Mouse (Mus musculus) heart, embryonic 13.5 days (tissue): Measurements from ENCODE around the gene Fam45a. TPM values are rescaled to one million over a fixed set of nuclear protein-coding genes. Genes with fewer than 3 reads are reported as not detected.

Experiments used
- ATAC-seq: fragments of 200-750 bp; cut with Nextera tagmentation; 2 replicates; pipeline ENCODE4 v1.8.0; 2017; ENCODE audit warnings: moderate TSS enrichment; ENCODE audit not compliant: insufficient number of reproducible peaks, low FRiP score, low TSS enrichment; ENCODE audit errors: extremely low read depth
- H3K27ac ChIP-seq: fragments of 300-500 bp; sonication (generic); replicated peaks from 2 replicates; pipeline ENCODE4 v1.5.1; 2015; ENCODE audit warnings: moderate library complexity, mild to moderate bottlenecking, inconsistent platforms
- H3K27me3 ChIP-seq: fragments of 300-500 bp; sonication (generic); replicated peaks from 2 replicates; pipeline ENCODE4 v1.6.1; 2015; ENCODE audit warnings: mild to moderate bottlenecking, inconsistent platforms
- H3K36me3 ChIP-seq: fragments of 300-500 bp; sonication (generic); 2 replicates; pipeline ENCODE4 v1.6.1; 2015; ENCODE audit warnings: mild to moderate bottlenecking, inconsistent platforms
- H3K4me1 ChIP-seq: fragments of 300-500 bp; sonication (generic); 2 replicates; pipeline ENCODE4 v1.6.1; 2015; ENCODE audit warnings: inconsistent platforms
- H3K4me2 ChIP-seq: fragments of 300-500 bp; sonication (generic); 2 replicates; pipeline ENCODE4 v1.6.1; 2015; ENCODE audit warnings: inconsistent platforms, mild to moderate bottlenecking, moderate library complexity
- H3K4me3 ChIP-seq: fragments of 300-500 bp; sonication (generic); 2 replicates; pipeline ENCODE4 v1.5.1; 2015; ENCODE audit warnings: moderate library complexity, mild to moderate bottlenecking, inconsistent platforms
- H3K9ac ChIP-seq: fragments of 300-500 bp; sonication (generic); 2 replicates; pipeline ENCODE4 v1.6.1; 2015; ENCODE audit warnings: inconsistent platforms, mild to moderate bottlenecking, moderate library complexity
- H3K9me3 ChIP-seq: fragments of 300-500 bp; sonication (generic); 2 replicates; pipeline ENCODE4 v1.6.1; 2016; ENCODE audit warnings: inconsistent platforms
- WGBS: fragments of 180-500 bp; shearing (Covaris S2); methylation state at CpG from one replicate; pipeline ENCODE4 v1.1.7; 2015; ENCODE audit warnings: mixed read lengths; 5-methylcytosine and 5-hydroxymethylcytosine counted together
- polyA plus RNA-seq: library from polyadenylated mRNA; unstranded; fragments of >200 nt; fragmentation: Nextera tagmentation; extraction: Ambion mirVana; gene quantifications from 2 replicates; pipeline ENCODE4 v1.2.1, GENCODE M21; 2015

Gene Fam45a
- polyA plus RNA-seq, result 21.3 and 22.7 TPM in 2 replicates

- WGBS, result 2% methylated on average over 41 of the region's 45 CpGs
- Histone ChIP-seq H3K4me3 (peak within 1 kb of the TSS; percentile 80), H3K4me1 (peaks cover 16% of the 10 kb centered on the region), H3K27ac (peak within 1 kb of the TSS; percentile 75), H3K4me2 (peak within 1 kb of the TSS; percentile 88), H3K9ac (peak within 1 kb of the TSS; percentile 90), H3K9me3 (no peaks in the 10 kb centered on the region), H3K27me3 (no peaks in the 10 kb centered on the region), H3K36me3 (peaks cover 20% of the 10 kb centered on the region)
- ATAC-seq, result peak; percentile 99
Observed at GRCm38 (mm10) chr19:60811098-60812035, at the start of gene Fam45a. Fam45a (plus strand) TSS chr19:60811585.

- WGBS, result 72% methylated on average over 6 of the region's 6 CpGs
- no peak overlapping the region for H3K4me2 ChIP-seq
- no peak for ATAC-seq
- no peak overlapping the region for H3K27ac ChIP-seq
- no peaks in the 10 kb centered on the region for H3K27me3 ChIP-seq
- H3K9me3 ChIP-seq, result no peaks in the 10 kb centered on the region
- H3K4me1 ChIP-seq, result no peaks in the 10 kb centered on the region
- no peak overlapping the region for H3K4me3 ChIP-seq
- H3K9ac ChIP-seq, result no peak overlapping the region
- H3K36me3 ChIP-seq, result peaks cover 90% of the 10 kb centered on the region
Observed at GRCm38 (mm10) chr19:60773366-60773765, 38.0 kb upstream of the Fam45a start.

- ATAC-seq, result no peak
- Histone ChIP-seq H3K9me3 (no peaks in the 10 kb centered on the region), H3K9ac (no peak overlapping the region), H3K4me3 (no peak overlapping the region), H3K4me1 (peaks cover 32% of the 10 kb centered on the region), H3K27me3 (no peaks in the 10 kb centered on the region), H3K36me3 (peaks cover 44% of the 10 kb centered on the region), H3K27ac (no peak overlapping the region), H3K4me2 (no peak overlapping the region)
- WGBS, result 83% methylated on average over 3 of the region's 3 CpGs
Observed at GRCm38 (mm10) chr19:60782034-60782433, 29.4 kb upstream of the Fam45a start.

- peaks cover 47% of the 10 kb centered on the region for H3K4me1 ChIP-seq
- H3K27me3 ChIP-seq, result no peaks in the 10 kb centered on the region
- H3K27ac ChIP-seq, result no peak overlapping the region
- no peaks in the 10 kb centered on the region for H3K9me3 ChIP-seq
- WGBS, result 9% methylated on average over 1 of the region's 1 CpGs
- H3K4me3 ChIP-seq, result no peak overlapping the region
- no peak for ATAC-seq
- H3K9ac ChIP-seq, result no peak overlapping the region
- no peak overlapping the region for H3K4me2 ChIP-seq
- H3K36me3 ChIP-seq, result peaks cover 23% of the 10 kb centered on the region
Observed at GRCm38 (mm10) chr19:60784712-60785111, 26.7 kb upstream of the Fam45a start.

- no peak for ATAC-seq
Observed at GRCm38 (mm10) chr19:60787465-60788150, 23.8 kb upstream of the Fam45a start.

GRCm38 (mm10) chr19:60788214-60788960, 23.0 kb upstream of the Fam45a start:
- Histone ChIP-seq H3K9ac (peak overlapping the region; percentile 71), H3K27ac (no peak overlapping the region), H3K4me3 (peak overlapping the region; percentile 100), H3K4me2 (peak overlapping the region; percentile 70), H3K9me3 (no peaks in the 10 kb centered on the region), H3K4me1 (peaks cover 47% of the 10 kb centered on the region), H3K27me3 (no peaks in the 10 kb centered on the region), H3K36me3 (no peaks in the 10 kb centered on the region)
- 32% methylated on average over 6 of the region's 6 CpGs for WGBS
- no peak for ATAC-seq

More at GRCm38 (mm10) chr19:60787465-60788150, 23.8 kb upstream of the Fam45a start:
- H3K9ac ChIP-seq, result peak overlapping the region; percentile 69
- peaks cover 52% of the 10 kb centered on the region for H3K4me1 ChIP-seq
- peak overlapping the region; percentile 70 for H3K4me2 ChIP-seq
- H3K9me3 ChIP-seq, result no peaks in the 10 kb centered on the region
- WGBS, result 59% methylated on average over 2 of the region's 2 CpGs
- no peaks in the 10 kb centered on the region for H3K27me3 ChIP-seq
- H3K27ac ChIP-seq, result no peak overlapping the region
- peak overlapping the region; percentile 100 for H3K4me3 ChIP-seq
- no peaks in the 10 kb centered on the region for H3K36me3 ChIP-seq

GRCm38 (mm10) chr19:60789452-60789851, 21.9 kb upstream of the Fam45a start:
- no peaks in the 10 kb centered on the region for H3K36me3 ChIP-seq
- H3K9ac ChIP-seq, result peak overlapping the region; percentile 100
- peak overlapping the region; percentile 70 for H3K4me2 ChIP-seq
- 1% methylated on average over 7 of the region's 7 CpGs for WGBS
- H3K9me3 ChIP-seq, result no peaks in the 10 kb centered on the region
- peaks cover 39% of the 10 kb centered on the region for H3K4me1 ChIP-seq
- no peaks in the 10 kb centered on the region for H3K27me3 ChIP-seq
- H3K27ac ChIP-seq, result peak overlapping the region; percentile 98
- H3K4me3 ChIP-seq, result peak overlapping the region; percentile 100
- no peak for ATAC-seq

- H3K4me3 ChIP-seq, result peak overlapping the region; percentile 100
- peak overlapping the region; percentile 100 for H3K9ac ChIP-seq
- peak overlapping the region; percentile 70 for H3K4me2 ChIP-seq
- ATAC-seq, result peak; percentile 60
- H3K27me3 ChIP-seq, result no peaks in the 10 kb centered on the region
- H3K4me1 ChIP-seq, result peaks cover 36% of the 10 kb centered on the region
- no peaks in the 10 kb centered on the region for H3K36me3 ChIP-seq
- peak overlapping the region; percentile 98 for H3K27ac ChIP-seq
- WGBS, result under 1% methylated on average over 60 of the region's 60 CpGs
- H3K9me3 ChIP-seq, result no peaks in the 10 kb centered on the region
Observed at GRCm38 (mm10) chr19:60789919-60790506, 21.4 kb upstream of the Fam45a start.

GRCm38 (mm10) chr19:60790551-60791161, 20.7 kb upstream of the Fam45a start, which contains the start of gene Eif3a:
Eif3a (minus strand) TSS chr19:60790658.
- Histone ChIP-seq H3K9me3 (no peaks in the 10 kb centered on the region), H3K4me1 (peaks cover 34% of the 10 kb centered on the region), H3K9ac (peak within 1 kb of the TSS; percentile 100), H3K27me3 (no peaks in the 10 kb centered on the region), H3K4me3 (peak within 1 kb of the TSS; percentile 100), H3K36me3 (no peaks in the 10 kb centered on the region), H3K27ac (peak within 1 kb of the TSS; percentile 98), H3K4me2 (peak within 1 kb of the TSS; percentile 70)
- WGBS, result under 1% methylated on average over 57 of the region's 57 CpGs
- peak; percentile 90 for ATAC-seq

- WGBS, result 18% methylated on average over 9 of the region's 9 CpGs
- Histone ChIP-seq H3K27ac (peak overlapping the region; percentile 98), H3K4me2 (peak overlapping the region; percentile 70), H3K4me3 (peak overlapping the region; percentile 100), H3K4me1 (peaks cover 28% of the 10 kb centered on the region), H3K36me3 (no peaks in the 10 kb centered on the region), H3K9ac (peak overlapping the region; percentile 100), H3K27me3 (no peaks in the 10 kb centered on the region), H3K9me3 (no peaks in the 10 kb centered on the region)
- ATAC-seq, result no peak
Observed at GRCm38 (mm10) chr19:60791164-60791563, 20.2 kb upstream of the Fam45a start.
